9 mouse cellular contexts compared by ENCODE assay signal in genomic region chr10:69101988-69102387, GRCm38 (mm10). TPM values are rescaled to one million over a fixed set of nuclear protein-coding genes. Genes with fewer than 3 reads are reported as not detected.
A peak's percentile ranks its signal among the peaks of the same experiment; 100 is the strongest.
DNase-seq lines count a peak whose midpoint lies in the region; ATAC-seq and TF ChIP-seq lines count a peak whose summit lies in the region.
"Had no signal": no experiment of that assay in that cellular context is flagged by ENCODE, and none has a peak within 500 bp of the region (broad histone marks: within the 10 kb centered on the region; RNA-seq: fewer than 3 reads in every experiment).

No protein-coding gene starts in this region.

- no peak overlapping the region for H3K9ac ChIP-seq in heart, embryonic 12.5 days
- no peak overlapping the region for H3K9ac ChIP-seq in kidney, postnatal 0 days (ENCODE audit: low read depth, low read length)
- no peak overlapping the region for H3K9ac ChIP-seq in liver, embryonic 14.5 days (replicated peaks)
- H3K9ac ChIP-seq: limb, embryonic 15.5 days had no signal

- H3K27ac ChIP-seq in heart, embryonic 12.5 days (ENCODE audit: poor library complexity, severe bottlenecking) = no peak overlapping the region
- no peak overlapping the region for H3K27ac ChIP-seq in kidney, postnatal 0 days
- H3K27ac ChIP-seq in liver, embryonic 14.5 days = no peak overlapping the region
- H3K27ac ChIP-seq: limb, embryonic 15.5 days had no signal

- no peaks in the 10 kb centered on the region for H3K9me3 ChIP-seq in heart, embryonic 12.5 days (replicated peaks)
- no peaks in the 10 kb centered on the region for H3K9me3 ChIP-seq in kidney, postnatal 0 days (replicated peaks; ENCODE audit: low read length)
- no peaks in the 10 kb centered on the region for H3K9me3 ChIP-seq in liver, embryonic 14.5 days (ENCODE audit: control insufficient read depth, low read length)
- H3K9me3 ChIP-seq: limb, embryonic 15.5 days had no signal

- no peak for ATAC-seq in heart, embryonic 12.5 days (ENCODE audit: insufficient number of reproducible peaks, low FRiP score)
- ATAC-seq in kidney, postnatal 0 days (replicated peaks; ENCODE audit: low FRiP score, low read depth) = no peak
- no peak for ATAC-seq in liver, embryonic 14.5 days (ENCODE audit: insufficient read depth)
- ATAC-seq in inflammation-experienced regulatory T-cells, adult 6 months = no peak

- intact Hi-C loops in heart, postnatal 14 days (cut with DNase I) = no loop called here

- TF ChIP-seq CTCF in kidney, postnatal 0 days (IDR thresholded peaks at IDR 0.05; ENCODE audit: low read depth) = peak; percentile 60
- TF ChIP-seq CTCF in liver, embryonic 14.5 days (IDR thresholded peaks at IDR 0.05; ENCODE audit: low read depth) = peak; percentile 48

- no peak overlapping the region for H3K4me3 ChIP-seq in heart, embryonic 12.5 days
- H3K4me3 ChIP-seq in kidney, postnatal 0 days (replicated peaks; ENCODE audit: low read depth, low read length) = no peak overlapping the region
- H3K4me3 ChIP-seq in liver, embryonic 14.5 days (ENCODE audit: insufficient read depth in 1 of 2, low read depth in 2 of 2, low read length in 2 of 2) = no peak overlapping the region
- H3K4me3 ChIP-seq: limb, embryonic 15.5 days had no signal

- H3K4me1 ChIP-seq in heart, embryonic 12.5 days (replicated peaks) = 0 out of 2 replicates have a peak, but pooled peaks cover 3% of the 10 kb centered on the region
- no peaks in the 10 kb centered on the region for H3K4me1 ChIP-seq in kidney, postnatal 0 days (replicated peaks; ENCODE audit: insufficient read depth, low read length)
- H3K4me1 ChIP-seq in liver, embryonic 14.5 days (replicated peaks; ENCODE audit: control insufficient read depth in 2 of 2, insufficient read depth in 2 of 2, low read length in 1 of 2) = no peaks in the 10 kb centered on the region
- H3K4me1 ChIP-seq: limb, embryonic 15.5 days had no signal

- DNase-seq in heart, postnatal 14 days = peak; percentile 18 to 45
- peak; percentile 78 for DNase-seq in ES-CJ7 (ENCODE audit: low read depth, low spot score)
- peak; percentile 64 for DNase-seq in brain, adult 2 months (ENCODE audit: low read depth, low spot score)
- peak; percentile 32 for DNase-seq in kidney, postnatal 0 days (ENCODE audit: low spot score)
- no peak for DNase-seq in liver, embryonic 14.5 days (ENCODE audit: low read depth in 3 of 3, low spot score in 3 of 3)
- DNase-seq in right cerebral cortex, postnatal 4 days = peak; percentile 59

- H3K4me2 ChIP-seq in heart, embryonic 12.5 days = no peak overlapping the region
- no peak overlapping the region for H3K4me2 ChIP-seq in kidney, postnatal 0 days (ENCODE audit: low read length)
- H3K4me2 ChIP-seq in liver, embryonic 14.5 days (ENCODE audit: low read depth) = no peak overlapping the region
- H3K4me2 ChIP-seq: limb, embryonic 15.5 days had no signal

- H3K27me3 ChIP-seq in heart, embryonic 12.5 days (replicated peaks) = no peaks in the 10 kb centered on the region
- H3K27me3 ChIP-seq in kidney, postnatal 0 days (ENCODE audit: insufficient read depth, low read length) = no peaks in the 10 kb centered on the region
- H3K27me3 ChIP-seq in liver, embryonic 14.5 days (ENCODE audit: control insufficient read depth, insufficient read depth, low read length) = no peaks in the 10 kb centered on the region
- H3K27me3 ChIP-seq: limb, embryonic 15.5 days had no signal

- WGBS in heart, embryonic 12.5 days = 78% methylated on average over 4 of the region's 4 CpGs
- 86% methylated on average over 4 of the region's 4 CpGs for WGBS in kidney, postnatal 0 days
- 53% methylated on average over 4 of the region's 4 CpGs for WGBS in liver, embryonic 14.5 days (ENCODE audit: insufficient replicate concordance)

- H3K36me3 ChIP-seq in heart, embryonic 12.5 days = no peaks in the 10 kb centered on the region
- H3K36me3 ChIP-seq in kidney, postnatal 0 days (ENCODE audit: insufficient read depth, low read length) = no peaks in the 10 kb centered on the region
- no peaks in the 10 kb centered on the region for H3K36me3 ChIP-seq in liver, embryonic 14.5 days (replicated peaks; ENCODE audit: control insufficient read depth, insufficient read depth, low read depth)
- H3K36me3 ChIP-seq: limb, embryonic 15.5 days had no signal

- TF ChIP-seq EP300 in liver, embryonic 14.5 days (IDR thresholded peaks at IDR 0.05; ENCODE audit: low read depth) = no peak

RNA-seq across cellular contexts. Expression of gene Rhobtb1, which starts 49.2 kb away (rescaled TPM):
- 100 to 1,000 TPM; 136 TPM for total RNA-seq in heart, postnatal 14 days (2021)
- 32.8 and 32.9 TPM in 2 replicates for polyA plus RNA-seq in heart, embryonic 12.5 days (2016; fragmentation: Nextera tagmentation; extraction: Ambion mirVana)
- polyA plus RNA-seq in kidney, postnatal 0 days (2015; fragmentation: Nextera tagmentation; extraction: Ambion mirVana) = 23.3 and 24.6 TPM in 2 replicates
- 2.1 and 2.5 TPM in 2 replicates for polyA plus RNA-seq in liver, embryonic 14.5 days (2012; rRNA removed)
- 7.1 and 9.0 TPM in 2 replicates for polyA plus RNA-seq in liver, embryonic 14.5 days (2014; fragmentation: Nextera tagmentation; extraction: Ambion mirVana)
- polyA plus RNA-seq in inflammation-experienced regulatory T-cells, adult 6 months (2017; shearing (Covaris generic)) = not detected

Comparison
In these comparisons a context has a peak if more than half of its experiments do, and no peak if none do; other contexts are left out.
1. DNase-seq: peak in heart, postnatal 14 days (2 of 2), ES-CJ7 (single experiment), brain, adult 2 months (single experiment), kidney, postnatal 0 days (single experiment) and right cerebral cortex, postnatal 4 days (single experiment); none in liver, embryonic 14.5 days (0 of 3).